8 mouse cellular contexts compared by ENCODE assay signal in the genomic region with DNA sequence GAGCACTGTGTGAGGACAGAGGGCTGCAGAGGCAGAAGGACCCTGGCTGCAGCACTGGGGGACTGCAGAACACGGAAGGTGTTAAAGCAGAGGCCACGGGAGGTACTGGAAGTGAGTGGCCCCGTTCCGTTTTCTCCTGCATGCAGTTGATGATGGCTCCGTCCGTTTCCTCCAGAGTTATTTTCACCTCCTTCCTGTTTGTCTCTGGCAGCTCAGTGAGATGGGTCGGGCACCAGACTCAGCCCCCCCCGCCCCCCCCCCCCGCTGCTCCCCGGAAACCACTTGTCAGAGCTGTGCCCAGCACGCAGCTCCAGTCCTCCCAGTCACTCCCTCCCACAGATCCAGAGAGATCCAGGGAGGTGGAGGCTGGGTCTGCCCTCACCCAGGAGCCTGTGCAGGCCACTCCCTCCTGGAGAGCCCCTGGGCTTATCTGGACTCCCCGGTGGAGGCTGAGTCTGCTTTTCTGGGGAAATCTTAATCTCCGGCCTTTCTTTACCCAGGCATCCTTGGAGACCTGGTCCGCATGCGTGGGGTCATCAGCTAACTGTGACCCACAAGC. TPM values are rescaled to one million over a fixed set of nuclear protein-coding genes. Genes with fewer than 3 reads are reported as not detected.
DNase-seq lines count a peak whose midpoint lies in the region; ATAC-seq and TF ChIP-seq lines count a peak whose summit lies in the region.

No protein-coding gene starts in this region.

- TF ChIP-seq CTCF in CH12.LX (conservative IDR thresholded peaks at IDR 0.05 in 1 of 2, IDR thresholded peaks at IDR 0.05 in 1 of 2; ENCODE audit: low read depth in 2 of 2, low read length in 2 of 2), result no peak

- TF ChIP-seq POLR2A in CH12.LX (IDR thresholded peaks at IDR 0.05; ENCODE audit: low read depth, low read length), result no peak

- H3K9me3 ChIP-seq in CH12.LX (replicated peaks; ENCODE audit: low read length), result no peaks in the 10 kb centered on the region
- no peaks in the 10 kb centered on the region for H3K9me3 ChIP-seq in heart, embryonic 15.5 days (replicated peaks)
- no peaks in the 10 kb centered on the region for H3K9me3 ChIP-seq in liver, embryonic 16.5 days (replicated peaks; ENCODE audit: control insufficient read depth, low read length)

- dilution Hi-C loops in CH12.LX (cut with MboI; ENCODE audit: extremely low pct_ligation_motif_present, extremely low pct_unique_long_range_greater_than_20kb, low sequenced_read_pairs), result no loop called here

- no peak overlapping the region for H3K9ac ChIP-seq in CH12.LX (ENCODE audit: insufficient read depth, low read depth)
- H3K9ac ChIP-seq in heart, embryonic 15.5 days, result peak overlapping the region; percentile 46
- peak overlapping the region; percentile 19 for H3K9ac ChIP-seq in liver, embryonic 16.5 days (ENCODE audit: low read depth, low read length)

- H3K4me2 ChIP-seq in CH12.LX (ENCODE audit: insufficient read depth, low read depth, poor library complexity, severe bottlenecking), result peak overlapping the region; percentile 0; the same call in 1 of the 2 replicates
- H3K4me2 ChIP-seq in heart, embryonic 15.5 days, result peak overlapping the region; percentile 57
- H3K4me2 ChIP-seq in liver, embryonic 16.5 days (ENCODE audit: low read depth, low read length), result peak overlapping the region; percentile 58

- in situ Hi-C loops in CH12.LX (cut with MboI; ENCODE audit: low pct_ligation_motif_present, low pct_unique_long_range_greater_than_20kb, low sequenced_read_pairs), result no loop called here

- no peak for TF ChIP-seq RAD21 in CH12.LX (IDR thresholded peaks at IDR 0.05; ENCODE audit: low read depth, low read length)

- ATAC-seq in heart, embryonic 15.5 days (replicated peaks; ENCODE audit: insufficient number of reproducible peaks, insufficient read depth, low FRiP score, low read depth), result peak; percentile 48
- peak; percentile 60 for ATAC-seq in liver, embryonic 16.5 days (ENCODE audit: low read depth)

- peaks cover 8% of the 10 kb centered on the region for H3K79me2 ChIP-seq in CH12.LX (replicated peaks; ENCODE audit: control insufficient read depth, extremely low read depth, insufficient read depth, poor library complexity, severe bottlenecking)

- WGBS in heart, embryonic 15.5 days, result 6% methylated on average over 11 of the region's 15 CpGs
- 4% methylated on average over 15 of the region's 15 CpGs for WGBS in liver, embryonic 16.5 days (ENCODE audit: insufficient replicate concordance)

- no peak overlapping the region for H3K27ac ChIP-seq in CH12.LX (ENCODE audit: insufficient read depth, low read depth)
- H3K27ac ChIP-seq in heart, embryonic 15.5 days, result peak overlapping the region; percentile 70
- peak overlapping the region; percentile 72 for H3K27ac ChIP-seq in liver, embryonic 16.5 days (ENCODE audit: low read length)

- peak; percentile 46 for DNase-seq in embryo, embryonic 10.5 days (ENCODE audit: low spot score)
- DNase-seq in embryo, embryonic 11 days, result no peak
- no peak for DNase-seq in CH12.LX (ENCODE audit: extremely low read depth)
- DNase-seq in spleen, adult 18-20 months, result peak; percentile 60 to 63
- no peak for DNase-seq in left cerebral cortex, adult 11 months (ENCODE audit: low spot score)
- DNase-seq in urinary bladder, postnatal 4 days (ENCODE audit: low spot score in 2 of 2), result no peak

- H3K36me3 ChIP-seq in CH12.LX (replicated peaks in 1 of 2; ENCODE audit: control insufficient read depth in 1 of 2, insufficient read depth in 1 of 2, low read length in 1 of 2), result peaks cover 36 to 69% of the 10 kb centered on the region in 2 experiments
- H3K36me3 ChIP-seq in heart, embryonic 15.5 days, result no peaks in the 10 kb centered on the region
- H3K36me3 ChIP-seq in liver, embryonic 16.5 days (ENCODE audit: control insufficient read depth, insufficient read depth), result peaks cover 9% of the 10 kb centered on the region; the same call in 1 of the 2 replicates

- no peak for TF ChIP-seq EP300 in CH12.LX (IDR thresholded peaks at IDR 0.05; ENCODE audit: low read length)

- peaks cover 18 to 43% of the 10 kb centered on the region in 2 experiments for H3K4me1 ChIP-seq in CH12.LX (ENCODE audit: control insufficient read depth in 1 of 2, insufficient read depth in 2 of 2)
- peaks cover 31% of the 10 kb centered on the region for H3K4me1 ChIP-seq in heart, embryonic 15.5 days (replicated peaks)
- peaks cover 41% of the 10 kb centered on the region for H3K4me1 ChIP-seq in liver, embryonic 16.5 days (ENCODE audit: control insufficient read depth, low read depth, low read length)

- no peaks in the 10 kb centered on the region for H3K27me3 ChIP-seq in CH12.LX (replicated peaks)
- peaks cover 28% of the 10 kb centered on the region for H3K27me3 ChIP-seq in heart, embryonic 15.5 days
- H3K27me3 ChIP-seq in liver, embryonic 16.5 days (ENCODE audit: control insufficient read depth, insufficient read depth, low read depth, low read length), result no peaks in the 10 kb centered on the region

- H3K4me3 ChIP-seq in CH12.LX (replicated peaks in 1 of 3; ENCODE audit: low read depth in 2 of 3, low read length in 2 of 3, poor library complexity in 1 of 3), result no peak overlapping the region
- peak overlapping the region; percentile 37 for H3K4me3 ChIP-seq in heart, embryonic 15.5 days
- peak overlapping the region; percentile 39 for H3K4me3 ChIP-seq in liver, embryonic 16.5 days (ENCODE audit: low read depth, low read length)

TF ChIP-seq in CH12.LX, 34 proteins besides CTCF, POLR2A, EP300 and RAD21:
- TF ChIP-seq JUN (IDR thresholded peaks at IDR 0.05; ENCODE audit: insufficient read depth, low read depth, low read length), result no peak
- TF ChIP-seq MAZ (IDR thresholded peaks at IDR 0.05; ENCODE audit: low read depth, low read length), result no peak
- TF ChIP-seq SMC3 (IDR thresholded peaks at IDR 0.05; ENCODE audit: low read depth, low read length), result no peak
- no peak for TF ChIP-seq ELF1 (IDR thresholded peaks at IDR 0.05; ENCODE audit: low read depth, low read length)
- TF ChIP-seq PAX5 (IDR thresholded peaks at IDR 0.05; ENCODE audit: low read length), result no peak
- no peak for TF ChIP-seq NRF1 (IDR thresholded peaks at IDR 0.05; ENCODE audit: low read depth, low read length)
- TF ChIP-seq TBP (conservative IDR thresholded peaks at IDR 0.05; ENCODE audit: low read depth, low read length), result no peak
- TF ChIP-seq IRF4 (IDR thresholded peaks at IDR 0.05; ENCODE audit: low read depth, low read length), result no peak
- no peak for TF ChIP-seq CHD2 (IDR thresholded peaks at IDR 0.05; ENCODE audit: low read length)
- TF ChIP-seq UBTF (IDR thresholded peaks at IDR 0.05; ENCODE audit: low read depth, low read length), result no peak

RNA-seq across cellular contexts. Expression of a gene that starts 2.4 kb away (rescaled TPM):
- total RNA-seq in CH12.LX (2012; rRNA removed) (23.4 and 25.9 TPM in 2 replicates), CH12.LX (2014; rRNA removed) (10.3 and 11.8 TPM in 2 replicates)
- polyA plus RNA-seq in CH12.LX (2012; ENCODE audit: insufficient read length, low read depth), result 20.2 and 21.2 TPM in 2 replicates
- polyA plus RNA-seq in heart, embryonic 15.5 days (2015; fragmentation: Nextera tagmentation; extraction: Ambion mirVana), result 4.7 and 14.4 TPM in 2 replicates
- 16.6 and 17.3 TPM in 2 replicates for polyA plus RNA-seq in liver, embryonic 16.5 days (2015; fragmentation: Nextera tagmentation; extraction: Ambion mirVana)

RNA-seq across cellular contexts. Expression of a gene that starts 20.8 kb away (rescaled TPM):
- total RNA-seq in CH12.LX (2012; rRNA removed), result 127 and 132 TPM in 2 replicates
- 98.3 and 105 TPM in 2 replicates for total RNA-seq in CH12.LX (2014; rRNA removed)
- polyA plus RNA-seq in CH12.LX (2012; ENCODE audit: insufficient read length, low read depth), result 194 and 227 TPM in 2 replicates
- 115 and 136 TPM in 2 replicates for polyA plus RNA-seq in heart, embryonic 15.5 days (2015; fragmentation: Nextera tagmentation; extraction: Ambion mirVana)
- 66.8 and 70.1 TPM in 2 replicates for polyA plus RNA-seq in liver, embryonic 16.5 days (2015; fragmentation: Nextera tagmentation; extraction: Ambion mirVana)

RNA-seq across cellular contexts. Expression of a gene that starts 22.5 kb away (rescaled TPM):
- 6.8 and 7.0 TPM in 2 replicates for total RNA-seq in CH12.LX (2012; rRNA removed)
- total RNA-seq in CH12.LX (2014; rRNA removed), result 2.3 TPM in 2 replicates
- 5.4 and 6.1 TPM in 2 replicates for polyA plus RNA-seq in CH12.LX (2012; ENCODE audit: insufficient read length, low read depth)
- polyA plus RNA-seq in heart, embryonic 15.5 days (2015; fragmentation: Nextera tagmentation; extraction: Ambion mirVana), result 2.1 and 3.9 TPM in 2 replicates
- polyA plus RNA-seq in liver, embryonic 16.5 days (2015; fragmentation: Nextera tagmentation; extraction: Ambion mirVana), result 8.6 and 9.0 TPM in 2 replicates

RNA-seq across cellular contexts. Expression of a gene that starts 28.1 kb away (rescaled TPM):
- 368 and 459 TPM in 2 replicates for total RNA-seq in CH12.LX (2012; rRNA removed)
- 352 and 386 TPM in 2 replicates for total RNA-seq in CH12.LX (2014; rRNA removed)
- polyA plus RNA-seq in CH12.LX (2012; ENCODE audit: insufficient read length, low read depth), result 332 and 353 TPM in 2 replicates
- polyA plus RNA-seq in heart, embryonic 15.5 days (2015; fragmentation: Nextera tagmentation; extraction: Ambion mirVana), result 628 and 658 TPM in 2 replicates
- polyA plus RNA-seq in liver, embryonic 16.5 days (2015; fragmentation: Nextera tagmentation; extraction: Ambion mirVana), result 553 and 567 TPM in 2 replicates

RNA-seq across cellular contexts. Expression of a gene that starts 30.4 kb away (rescaled TPM):
- total RNA-seq in CH12.LX (2012; rRNA removed) (26.3 and 26.9 TPM in 2 replicates), CH12.LX (2014; rRNA removed) (46.3 and 49.0 TPM in 2 replicates)
- 52.6 and 62.7 TPM in 2 replicates for polyA plus RNA-seq in CH12.LX (2012; ENCODE audit: insufficient read length, low read depth)
- polyA plus RNA-seq in heart, embryonic 15.5 days (2015; fragmentation: Nextera tagmentation; extraction: Ambion mirVana), result 208 and 243 TPM in 2 replicates
- 42.5 and 44.9 TPM in 2 replicates for polyA plus RNA-seq in liver, embryonic 16.5 days (2015; fragmentation: Nextera tagmentation; extraction: Ambion mirVana)

Comparison
In these comparisons a context has a peak if more than half of its experiments do, and no peak if none do; other contexts are left out.
1. DNase-seq: peak in embryo, embryonic 10.5 days (single experiment) and spleen, adult 18-20 months (2 of 2); none in embryo, embryonic 11 days (single experiment), CH12.LX (single experiment), left cerebral cortex, adult 11 months (single experiment) and urinary bladder, postnatal 4 days (0 of 2).
2. H3K4me2 ChIP-seq: peak in every context shown above with its lines; median percentile 58 in liver, embryonic 16.5 days; 57 in heart, embryonic 15.5 days; 0 in CH12.LX.
3. H3K4me3 ChIP-seq: peak in heart, embryonic 15.5 days (single experiment) and liver, embryonic 16.5 days (single experiment); none in CH12.LX (0 of 3).